Comparison of ENCODE assay signal across 9 mouse cellular contexts in genomic region chr12:79122820-79123219, GRCm38 (mm10). TPM values are rescaled to one million over a fixed set of nuclear protein-coding genes. Genes with fewer than 3 reads are reported as not detected.
DNase-seq lines count a peak whose midpoint lies in the region; ATAC-seq and TF ChIP-seq lines count a peak whose summit lies in the region.
"Had no signal": no experiment of that assay in that cellular context is flagged by ENCODE, and none has a peak within 500 bp of the region (broad histone marks: within the 10 kb centered on the region; RNA-seq: fewer than 3 reads in every experiment).

No protein-coding gene starts in this region.

- H3K9me3 ChIP-seq in forebrain, postnatal 0 days (ENCODE audit: low read length): no peaks in the 10 kb centered on the region
- no peaks in the 10 kb centered on the region for H3K9me3 ChIP-seq in forebrain, embryonic 15.5 days
- H3K9me3 ChIP-seq in liver, embryonic 14.5 days (ENCODE audit: control insufficient read depth, low read length): no peaks in the 10 kb centered on the region
- H3K9me3 ChIP-seq in liver, embryonic 11.5 days (ENCODE audit: control insufficient read depth, low read length): no peaks in the 10 kb centered on the region
- H3K9me3 ChIP-seq in kidney, embryonic 16.5 days (ENCODE audit: low read length): no peaks in the 10 kb centered on the region

- peak; percentile 79 for ATAC-seq in forebrain, postnatal 0 days
- ATAC-seq in forebrain, embryonic 15.5 days (replicated peaks): no peak
- ATAC-seq in liver, embryonic 14.5 days (ENCODE audit: insufficient read depth): no peak
- ATAC-seq in liver, embryonic 11.5 days (replicated peaks; ENCODE audit: low FRiP score): no peak
- peak; percentile 68; the same call in 1 of the 2 replicates for ATAC-seq in megakaryocyte progenitor cell, adult 5-6 weeks (replicated peaks; ENCODE audit: poor library complexity)
- no peak for ATAC-seq in kidney, embryonic 16.5 days (ENCODE audit: low FRiP score, low TSS enrichment)

- no peaks in the 10 kb centered on the region for H3K36me3 ChIP-seq in forebrain, postnatal 0 days (ENCODE audit: insufficient read depth)
- no peaks in the 10 kb centered on the region for H3K36me3 ChIP-seq in forebrain, embryonic 15.5 days
- no peaks in the 10 kb centered on the region for H3K36me3 ChIP-seq in liver, embryonic 14.5 days (replicated peaks; ENCODE audit: control insufficient read depth, insufficient read depth, low read depth)
- no peaks in the 10 kb centered on the region for H3K36me3 ChIP-seq in liver, embryonic 11.5 days (ENCODE audit: control insufficient read depth, insufficient read depth, low read length)
- no peaks in the 10 kb centered on the region for H3K36me3 ChIP-seq in kidney, embryonic 16.5 days (ENCODE audit: insufficient read depth, low read length)

- TF ChIP-seq EP300 in liver, embryonic 14.5 days (IDR thresholded peaks at IDR 0.05; ENCODE audit: low read depth): no peak

- whole genome bisulfite sequencing in forebrain, postnatal 0 days: 33% methylated on average over 3 of the region's 3 CpGs
- WGBS in forebrain, embryonic 15.5 days: 30% methylated on average over 3 of the region's 3 CpGs
- WGBS in liver, embryonic 14.5 days (ENCODE audit: insufficient replicate concordance): 26% methylated on average over 3 of the region's 3 CpGs
- 37% methylated on average over 3 of the region's 3 CpGs for WGBS in liver, embryonic 11.5 days
- WGBS in kidney, embryonic 16.5 days: 32% methylated on average over 3 of the region's 3 CpGs

- H3K27me3 ChIP-seq in forebrain, postnatal 0 days (ENCODE audit: insufficient read depth, low read length): no peaks in the 10 kb centered on the region
- no peaks in the 10 kb centered on the region for H3K27me3 ChIP-seq in forebrain, embryonic 15.5 days
- H3K27me3 ChIP-seq in liver, embryonic 14.5 days (ENCODE audit: control insufficient read depth, insufficient read depth, low read length): no peaks in the 10 kb centered on the region
- H3K27me3 ChIP-seq in liver, embryonic 11.5 days (replicated peaks; ENCODE audit: control insufficient read depth, insufficient read depth, low read length): no peaks in the 10 kb centered on the region
- H3K27me3 ChIP-seq in kidney, embryonic 16.5 days (ENCODE audit: insufficient read depth, low read length): no peaks in the 10 kb centered on the region

- no peaks in the 10 kb centered on the region for H3K4me1 ChIP-seq in forebrain, postnatal 0 days (ENCODE audit: insufficient read depth)
- no peaks in the 10 kb centered on the region for H3K4me1 ChIP-seq in forebrain, embryonic 15.5 days
- no peaks in the 10 kb centered on the region for H3K4me1 ChIP-seq in liver, embryonic 14.5 days (replicated peaks; ENCODE audit: control insufficient read depth in 2 of 2, insufficient read depth in 2 of 2, low read length in 1 of 2)
- no peaks in the 10 kb centered on the region for H3K4me1 ChIP-seq in liver, embryonic 11.5 days (replicated peaks; ENCODE audit: control insufficient read depth, insufficient read depth, low read length)
- H3K4me1 ChIP-seq in kidney, embryonic 16.5 days (ENCODE audit: insufficient read depth, low read length): no peaks in the 10 kb centered on the region

- H3K4me3 ChIP-seq in forebrain, postnatal 0 days (ENCODE audit: low read depth, low read length): no peak overlapping the region
- H3K4me3 ChIP-seq in forebrain, embryonic 15.5 days: no peak overlapping the region
- no peak overlapping the region for H3K4me3 ChIP-seq in liver, embryonic 14.5 days (ENCODE audit: insufficient read depth in 1 of 2, low read depth in 2 of 2, low read length in 2 of 2)
- no peak overlapping the region for H3K4me3 ChIP-seq in liver, embryonic 11.5 days (ENCODE audit: low read depth, low read length)
- no peak overlapping the region for H3K4me3 ChIP-seq in kidney, embryonic 16.5 days (ENCODE audit: low read length)
- H3K4me3 ChIP-seq: myocyte had no signal

- H3K4me2 ChIP-seq in forebrain, postnatal 0 days (ENCODE audit: low read depth): no peak overlapping the region
- no peak overlapping the region for H3K4me2 ChIP-seq in forebrain, embryonic 15.5 days (replicated peaks)
- no peak overlapping the region for H3K4me2 ChIP-seq in liver, embryonic 14.5 days (ENCODE audit: low read depth)
- H3K4me2 ChIP-seq in liver, embryonic 11.5 days: no peak overlapping the region
- H3K4me2 ChIP-seq in kidney, embryonic 16.5 days (replicated peaks; ENCODE audit: low read depth, low read length): no peak overlapping the region

- H3K9ac ChIP-seq in forebrain, postnatal 0 days: no peak overlapping the region
- H3K9ac ChIP-seq in forebrain, embryonic 15.5 days (replicated peaks): no peak overlapping the region
- no peak overlapping the region for H3K9ac ChIP-seq in liver, embryonic 14.5 days (replicated peaks)
- no peak overlapping the region for H3K9ac ChIP-seq in liver, embryonic 11.5 days (ENCODE audit: low read depth, low read length)
- no peak overlapping the region for H3K9ac ChIP-seq in kidney, embryonic 16.5 days (replicated peaks; ENCODE audit: low read length)

- intact Hi-C loops in gastrocnemius, postnatal 14 days (cut with DNase I; ENCODE audit: low total_unique reads): no loop called here

- no peak overlapping the region for H3K27ac ChIP-seq in forebrain, postnatal 0 days (ENCODE audit: low read depth, low read length)
- no peak overlapping the region for H3K27ac ChIP-seq in forebrain, embryonic 15.5 days (replicated peaks)
- no peak overlapping the region for H3K27ac ChIP-seq in liver, embryonic 14.5 days
- H3K27ac ChIP-seq in liver, embryonic 11.5 days (ENCODE audit: low read depth, low read length): no peak overlapping the region
- H3K27ac ChIP-seq in kidney, embryonic 16.5 days (ENCODE audit: low read length): no peak overlapping the region

- DNase-seq in forebrain, postnatal 0 days: peak; percentile 56
- DNase-seq in liver, embryonic 14.5 days (ENCODE audit: low read depth in 3 of 3, low spot score in 3 of 3): no peak
- no peak for DNase-seq in liver, embryonic 11.5 days (ENCODE audit: low spot score)
- peak; percentile 35 for DNase-seq in ZHBTc4 (ENCODE audit: low read depth, low spot score)
- no peak for DNase-seq in gastrocnemius, postnatal 14 days

- peak; percentile 67 for TF ChIP-seq CTCF in forebrain, postnatal 0 days (IDR thresholded peaks at IDR 0.05; ENCODE audit: low read depth)
- peak; percentile 26; the same call in 1 of the 2 replicates for TF ChIP-seq CTCF in liver, embryonic 14.5 days (IDR thresholded peaks at IDR 0.05; ENCODE audit: low read depth)

RNA-seq across cellular contexts. Expression of gene Arg2, which starts 7.8 kb away (rescaled TPM):
- 15.9 and 16.1 TPM in 2 replicates for total RNA-seq in forebrain, postnatal 0 days (2014; rRNA removed)
- 19.6 and 22.7 TPM in 2 replicates for polyA plus RNA-seq in forebrain, postnatal 0 days (2015; fragmentation: Nextera tagmentation; extraction: Ambion mirVana)
- polyA plus RNA-seq in forebrain, embryonic 15.5 days (2015; fragmentation: Nextera tagmentation; extraction: Ambion mirVana): 13.9 and 15.3 TPM in 2 replicates
- polyA plus RNA-seq in liver, embryonic 14.5 days (2012; rRNA removed): 0.04 TPM in 1 of 2 replicates, not detected in the other
- 0.09 TPM in 1 of 2 replicates, not detected in the other for polyA plus RNA-seq in liver, embryonic 14.5 days (2014; fragmentation: Nextera tagmentation; extraction: Ambion mirVana)
- polyA plus RNA-seq in liver, embryonic 11.5 days (2014; fragmentation: Nextera tagmentation; extraction: Ambion mirVana): 0.45 TPM in 1 of 2 replicates, not detected in the other
- total RNA-seq in megakaryocyte progenitor cell, adult 5-6 weeks (2015): 0.54 and 0.93 TPM in 2 replicates
- total RNA-seq in megakaryocyte progenitor cell, adult 5-6 weeks (2017): 0.04 and 0.34 TPM in 2 replicates
- total RNA-seq in gastrocnemius, postnatal 14 days (2021): not detected
- polyA plus RNA-seq in kidney, embryonic 16.5 days (2015; fragmentation: Nextera tagmentation; extraction: Ambion mirVana): 17.6 and 17.9 TPM in 2 replicates

RNA-seq across cellular contexts. Expression of gene Pigh, which starts 33.4 kb away (rescaled TPM):
- 14.0 and 15.5 TPM in 2 replicates for total RNA-seq in forebrain, postnatal 0 days (2014; rRNA removed)
- polyA plus RNA-seq in forebrain, postnatal 0 days (2015; fragmentation: Nextera tagmentation; extraction: Ambion mirVana): 6.9 and 12.7 TPM in 2 replicates
- polyA plus RNA-seq in forebrain, embryonic 15.5 days (2015; fragmentation: Nextera tagmentation; extraction: Ambion mirVana): 18.5 and 21.6 TPM in 2 replicates
- 3.1 and 5.8 TPM in 2 replicates for polyA plus RNA-seq in liver, embryonic 14.5 days (2012; rRNA removed)
- 5.2 and 5.5 TPM in 2 replicates for polyA plus RNA-seq in liver, embryonic 14.5 days (2014; fragmentation: Nextera tagmentation; extraction: Ambion mirVana)
- polyA plus RNA-seq in liver, embryonic 11.5 days (2014; fragmentation: Nextera tagmentation; extraction: Ambion mirVana): 17.0 and 18.7 TPM in 2 replicates
- total RNA-seq in megakaryocyte progenitor cell, adult 5-6 weeks (2015): 17.1 and 18.2 TPM in 2 replicates
- 13.2 and 15.8 TPM in 2 replicates for total RNA-seq in megakaryocyte progenitor cell, adult 5-6 weeks (2017)
- total RNA-seq in gastrocnemius, postnatal 14 days (2021): 1 to 10 TPM; 1.9 to 2.9 TPM
- polyA plus RNA-seq in kidney, embryonic 16.5 days (2015; fragmentation: Nextera tagmentation; extraction: Ambion mirVana): 35.6 and 36.6 TPM in 2 replicates

RNA-seq across cellular contexts. Expression of gene Vti1b, which starts 49.6 kb away (rescaled TPM):
- 97.6 and 129 TPM in 2 replicates for total RNA-seq in forebrain, postnatal 0 days (2014; rRNA removed)
- polyA plus RNA-seq in forebrain, postnatal 0 days (2015; fragmentation: Nextera tagmentation; extraction: Ambion mirVana): 218 and 236 TPM in 2 replicates
- 173 and 180 TPM in 2 replicates for polyA plus RNA-seq in forebrain, embryonic 15.5 days (2015; fragmentation: Nextera tagmentation; extraction: Ambion mirVana)
- 9.5 and 16.0 TPM in 2 replicates for polyA plus RNA-seq in liver, embryonic 14.5 days (2012; rRNA removed)
- polyA plus RNA-seq in liver, embryonic 14.5 days (2014; fragmentation: Nextera tagmentation; extraction: Ambion mirVana): 34.9 and 35.2 TPM in 2 replicates
- polyA plus RNA-seq in liver, embryonic 11.5 days (2014; fragmentation: Nextera tagmentation; extraction: Ambion mirVana): 82.9 and 83.2 TPM in 2 replicates
- total RNA-seq in megakaryocyte progenitor cell, adult 5-6 weeks (2015): 16.5 and 19.2 TPM in 2 replicates
- 168 and 177 TPM in 2 replicates for total RNA-seq in megakaryocyte progenitor cell, adult 5-6 weeks (2017)
- total RNA-seq in gastrocnemius, postnatal 14 days (2021): 10 to 100 TPM; 47.9 to 52.9 TPM
- polyA plus RNA-seq in kidney, embryonic 16.5 days (2015; fragmentation: Nextera tagmentation; extraction: Ambion mirVana): 98.6 and 106 TPM in 2 replicates

Comparison
In these comparisons a context has a peak if more than half of its experiments do, and no peak if none do; other contexts are left out.
1. ATAC-seq: peak in forebrain, postnatal 0 days (single experiment) and megakaryocyte progenitor cell, adult 5-6 weeks (single experiment); none in forebrain, embryonic 15.5 days (single experiment), liver, embryonic 14.5 days (single experiment), liver, embryonic 11.5 days (single experiment) and kidney, embryonic 16.5 days (single experiment).
2. DNase-seq: peak in forebrain, postnatal 0 days (single experiment) and ZHBTc4 (single experiment); none in liver, embryonic 14.5 days (0 of 3), liver, embryonic 11.5 days (single experiment) and gastrocnemius, postnatal 14 days (single experiment).
3. RNA of gene Arg2, which starts 7.8 kb away (polyA plus RNA-seq): 19.6 to 22.7 TPM in forebrain, postnatal 0 days, 17.6 to 17.9 TPM in kidney, embryonic 16.5 days and 13.9 to 15.3 TPM in forebrain, embryonic 15.5 days; 0.45 TPM in liver, embryonic 11.5 days and 0.04 to 0.09 TPM in liver, embryonic 14.5 days; every median in the first group is over 10 times any median in the second.